Mouse (Mus musculus): Measurements from ENCODE around the gene Cdkn3. TPM values are rescaled to one million over a fixed set of nuclear protein-coding genes. Genes with fewer than 3 reads are reported as not detected.
A peak's percentile ranks its signal among the peaks of the same experiment; 100 is the strongest.
"Not testable (repeated sequence)": the region's sequence is repeated elsewhere in the genome, so short reads cannot be mapped to it uniquely, and the experiment has no call there.

The Cdkn3 gene
- 10 to 100 TPM; 25.0 to 30.7 TPM for total RNA-seq (2021)

DNA sequence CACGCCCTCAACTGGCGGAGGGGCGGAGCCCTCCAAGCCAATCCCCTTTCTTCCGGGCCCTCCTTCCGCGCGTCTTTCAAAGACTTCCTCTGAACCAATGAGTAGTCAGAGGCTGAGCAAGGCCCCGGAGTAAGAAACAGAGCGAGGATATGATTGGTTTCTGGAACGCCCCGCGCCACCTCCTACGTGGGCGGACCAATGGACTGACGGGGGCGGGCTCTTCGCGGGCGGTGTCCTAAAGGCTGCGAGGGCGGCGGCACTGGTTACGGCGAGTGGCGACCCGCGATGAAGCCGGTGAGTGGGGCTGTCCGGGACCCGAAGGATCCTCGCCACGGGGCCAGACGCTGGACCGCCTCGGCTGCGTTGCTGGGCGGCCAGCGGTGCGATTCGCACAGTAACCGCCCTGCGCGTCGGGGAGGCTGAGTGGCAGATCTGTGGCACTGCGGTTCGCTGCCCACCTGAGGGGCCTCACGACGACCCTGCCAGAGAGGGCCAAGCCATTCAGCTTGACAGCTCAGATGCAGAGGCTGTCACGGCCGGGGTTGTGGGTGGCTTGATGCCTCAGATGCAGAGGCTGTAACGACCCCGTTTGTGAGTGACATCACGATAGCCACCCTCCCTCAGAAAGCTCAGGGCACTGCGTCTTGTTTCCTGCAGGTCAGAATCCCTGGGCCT, at the start of gene Cdkn3:
Gene Cdkn3, plus strand, starts transcription at position 187 of the 675 bp plus-strand sequence.
- DNase-seq, result peak; percentile 93

GRCm38 (mm10) chr14:46718483-46718922, 41.8 kb upstream of the Cdkn3 start:
- DNase-seq, result no peak

- peak; percentile 60 for DNase-seq
These were observed 38.3 kb upstream of the Cdkn3 start for GRCm38 (mm10) chr14:46722031-46722430.

GRCm38 (mm10) chr14:46723828-46724227, 36.5 kb upstream of the Cdkn3 start:
- no peak for DNase-seq

- no peak for DNase-seq
These were observed 35.4 kb upstream of the Cdkn3 start for GRCm38 (mm10) chr14:46724941-46725340.

DNA sequence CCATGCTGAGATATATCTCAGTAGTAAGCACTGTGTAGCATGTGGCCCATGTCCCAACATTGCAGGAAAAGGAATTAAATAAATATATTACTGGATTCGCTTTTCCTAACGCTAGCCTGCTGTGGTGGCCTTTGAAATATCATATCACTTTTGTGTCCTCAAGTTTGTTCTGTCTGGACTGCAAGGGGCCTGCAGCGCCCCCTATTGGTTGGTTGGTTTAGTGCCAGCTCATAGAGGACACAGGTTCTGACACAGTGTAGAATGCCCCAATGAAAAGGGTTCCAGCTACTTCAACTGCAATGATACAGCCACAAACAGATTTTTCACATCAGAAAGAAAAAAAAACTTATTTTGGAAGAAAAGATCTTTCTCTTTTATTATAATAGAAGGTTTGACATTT, 34.6 kb upstream of the Cdkn3 start:
- DNase-seq, result peak; percentile 44

- DNase-seq, result no peak
These were observed 26.1 kb upstream of the Cdkn3 start for GRCm38 (mm10) chr14:46734262-46734661.

DNA sequence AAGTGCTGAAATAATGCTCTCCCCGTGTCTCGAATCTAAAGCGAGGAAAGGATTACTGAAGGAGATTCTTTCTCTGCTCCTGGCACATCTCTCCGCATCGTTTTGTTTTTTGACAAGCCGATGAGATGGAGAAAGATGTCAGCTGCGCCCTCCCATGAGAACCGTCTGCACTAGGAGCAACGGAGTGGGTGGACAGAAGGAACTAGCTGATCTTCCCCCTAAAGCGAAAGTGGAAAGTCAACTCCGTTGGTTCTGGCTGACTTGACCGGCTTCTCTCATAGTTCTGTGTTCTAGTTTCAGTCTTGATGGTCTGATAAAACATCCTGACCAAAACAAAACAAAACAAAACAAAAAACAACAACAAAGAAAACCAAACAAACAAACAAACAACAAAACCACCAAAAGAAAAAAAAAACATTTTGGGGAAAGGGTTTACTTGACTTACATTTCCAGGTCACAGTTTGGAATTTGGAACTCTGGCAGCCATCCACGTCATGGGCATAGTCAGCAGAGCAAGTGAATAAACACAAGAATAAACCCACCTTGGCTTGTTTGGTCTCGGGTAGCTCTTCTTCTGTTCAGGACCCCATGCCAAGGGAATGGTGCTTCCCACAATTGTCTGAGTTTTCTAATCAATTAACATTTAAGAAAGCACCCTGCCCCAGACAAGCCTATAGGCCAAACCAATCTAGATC, 25.4 kb upstream of the Cdkn3 start:
- DNase-seq, result no peak

DNA sequence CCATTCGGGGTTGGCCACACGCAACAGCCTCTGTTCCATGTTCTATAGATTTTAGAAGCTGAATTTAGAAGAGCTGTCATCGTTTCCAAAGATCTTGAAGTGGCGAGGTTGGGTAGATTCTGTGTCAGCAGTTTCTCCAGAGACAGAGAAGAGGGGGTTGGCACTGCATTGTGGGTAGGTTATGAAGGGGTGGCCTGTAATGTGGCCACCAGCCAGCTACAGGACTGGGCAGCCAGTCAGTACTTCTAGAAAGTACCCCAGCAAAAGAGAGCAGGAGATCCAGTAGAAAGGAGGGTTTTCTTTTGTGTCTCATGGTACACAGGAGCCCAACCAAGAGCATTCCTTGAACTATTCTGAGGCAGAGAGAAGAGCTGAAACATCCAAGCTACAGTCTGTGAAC, 24.0 kb upstream of the Cdkn3 start:
- DNase-seq, result no peak

GRCm38 (mm10) chr14:46737346-46737745, 23.0 kb upstream of the Cdkn3 start:
- not testable (repeated sequence) for DNase-seq

DNA sequence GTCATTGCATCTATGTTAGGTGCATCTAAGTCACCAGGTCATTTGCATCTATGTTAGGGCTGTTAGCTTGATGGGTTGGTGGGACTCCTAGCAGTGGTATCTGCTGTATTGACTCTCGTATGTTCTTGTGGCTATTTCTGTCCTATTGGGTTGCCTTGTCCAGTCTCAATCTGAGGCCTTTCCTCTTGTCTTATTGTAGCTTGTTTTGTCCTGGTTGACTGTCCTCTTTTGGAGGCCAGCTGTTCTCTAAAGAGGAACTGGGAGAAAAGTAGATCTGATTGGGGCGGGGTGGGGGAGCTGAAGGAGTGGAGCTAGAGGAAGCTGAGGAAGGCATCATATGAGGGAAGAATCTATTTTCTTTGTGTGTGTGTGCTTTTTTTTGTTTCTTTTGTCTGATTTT, 17.7 kb upstream of the Cdkn3 start:
- no peak for DNase-seq

GRCm38 (mm10) chr14:46745413-46745812, 14.9 kb upstream of the Cdkn3 start:
- DNase-seq, result no peak

- not testable (repeated sequence) for DNase-seq
These were observed 6.0 kb upstream of the Cdkn3 start for GRCm38 (mm10) chr14:46754371-46754770.

DNA sequence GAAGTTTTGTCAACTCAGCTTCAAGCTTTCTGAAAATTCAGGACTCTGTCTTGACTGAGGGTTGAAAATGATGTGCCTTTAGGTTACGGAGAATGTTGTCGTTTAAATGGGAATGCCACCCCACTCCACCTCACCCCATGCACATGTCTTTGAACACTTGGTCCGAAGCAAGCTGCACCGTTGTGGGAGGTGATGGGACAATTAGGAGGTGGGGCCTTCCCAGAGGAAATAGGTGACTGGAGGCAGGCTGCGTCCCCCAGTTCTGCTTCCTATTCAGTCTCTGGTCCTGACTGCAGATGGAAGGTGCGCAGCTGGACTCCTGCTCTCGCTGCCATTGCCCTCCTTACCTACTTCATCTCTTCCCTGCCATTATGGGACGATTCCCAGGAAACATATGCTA, 4.5 kb upstream of the Cdkn3 start:
- no peak for DNase-seq

GRCm38 (mm10) chr14:46757736-46758135, 2.6 kb upstream of the Cdkn3 start:
- no peak for DNase-seq

DNA sequence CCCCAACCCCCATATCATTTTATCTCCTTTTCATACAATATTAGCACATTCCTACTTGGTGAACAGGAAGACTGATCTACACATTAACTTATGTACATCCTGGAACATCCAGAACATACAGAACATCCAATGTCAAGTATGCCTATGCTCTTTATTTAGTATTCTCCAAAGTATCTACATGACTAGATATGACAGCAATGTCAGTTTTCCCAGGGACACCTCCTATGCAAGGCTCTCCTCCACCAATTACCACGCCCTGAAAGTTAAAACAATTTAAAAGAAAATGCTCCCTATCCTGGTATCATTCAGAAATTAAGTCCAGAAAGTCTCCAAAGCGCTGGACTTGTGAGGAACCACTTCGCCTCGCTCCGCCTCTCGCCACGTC, 379 bp upstream of the Cdkn3 start:
- no peak for DNase-seq

- DNase-seq, result no peak
These were observed 845 bp downstream of the Cdkn3 start for GRCm38 (mm10) chr14:46761186-46761585.

DNA sequence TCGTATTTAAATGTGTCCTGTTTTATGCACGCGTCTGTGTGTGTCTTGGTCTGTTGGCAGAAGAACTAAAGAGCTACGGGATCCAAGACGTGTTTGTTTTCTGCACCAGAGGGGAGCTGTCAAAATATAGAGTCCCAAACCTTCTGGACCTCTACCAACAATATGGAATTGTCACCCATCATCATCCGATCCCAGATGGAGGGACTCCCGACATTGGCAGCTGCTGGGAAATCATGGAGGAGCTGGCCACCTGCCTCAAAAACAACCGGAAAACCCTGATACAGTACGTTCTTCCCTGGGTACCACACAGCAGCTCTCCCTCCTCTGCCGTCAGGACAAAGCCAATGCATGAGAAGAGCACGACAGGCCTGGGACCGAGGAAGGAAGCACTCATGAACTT, 6.8 kb downstream of the Cdkn3 start:
- DNase-seq, result no peak

DNA sequence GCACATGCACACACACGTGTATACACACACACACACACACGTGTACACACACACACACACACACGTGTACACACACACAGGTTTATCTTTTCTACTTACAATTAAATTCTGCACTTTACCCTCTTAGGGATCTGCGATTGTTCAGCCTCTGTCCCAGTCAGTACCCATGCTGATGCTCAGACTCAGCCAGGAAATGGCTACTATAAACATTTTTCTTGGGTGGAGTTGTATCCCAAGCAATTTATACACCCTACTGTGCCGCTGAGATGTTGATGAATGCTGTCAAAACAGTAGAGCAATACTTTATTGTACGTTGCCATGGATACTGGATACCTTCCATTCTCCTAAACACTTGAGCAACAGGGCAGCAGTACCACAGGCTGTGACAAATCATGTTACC, 9.7 kb downstream of the Cdkn3 start:
- DNase-seq, result no peak

GRCm38 (mm10) chr14:46778756-46779155, 18.4 kb downstream of the Cdkn3 start:
- peak; percentile 2 for DNase-seq

GRCm38 (mm10) chr14:46779217-46779616, 18.9 kb downstream of the Cdkn3 start:
- DNase-seq, result peak; percentile 6

DNA sequence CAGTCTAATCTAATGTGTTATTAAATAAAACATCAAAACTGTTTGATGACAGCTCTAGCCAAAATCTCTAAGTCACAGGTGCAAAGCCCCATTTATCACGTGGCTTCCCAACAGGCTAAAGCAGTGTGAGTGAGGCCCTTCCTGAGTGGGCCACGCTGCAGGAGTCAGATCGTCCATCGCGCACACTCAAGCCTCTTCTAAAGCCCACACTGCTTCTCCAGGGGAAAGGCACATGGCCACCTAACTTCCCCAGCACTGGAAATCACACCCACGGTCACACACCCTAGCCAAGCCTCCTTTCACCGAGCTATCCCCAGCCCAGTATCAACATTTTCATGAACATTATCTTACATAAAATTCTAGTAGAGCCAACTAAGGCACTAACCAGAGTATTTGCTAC, 20.7 kb downstream of the Cdkn3 start:
- no peak for DNase-seq

- no peak for DNase-seq
These were observed 22.0 kb downstream of the Cdkn3 start for GRCm38 (mm10) chr14:46782187-46782828.
